Mouse (Mus musculus) embryonic facial prominence, embryonic 14.5 days (tissue): ENCODE results near the gene Etl4. TPM values are rescaled to one million over a fixed set of nuclear protein-coding genes. Genes with fewer than 3 reads are reported as not detected.

Experiments used
- ATAC-seq: fragments of 200-750 bp; cut with Nextera tagmentation; 2 replicates; pipeline ENCODE4 v1.8.0; 2017; ENCODE audit warnings: low read depth, moderate number of reproducible peaks, moderate TSS enrichment
- DNase-seq: peaks from one replicate; pipeline ENCODE4 v3.0.0-alpha.2; 2015; ENCODE audit warnings: low spot score
- H3K27ac ChIP-seq: fragments of 300-500 bp; sonication (generic); replicated peaks from 2 replicates; pipeline ENCODE4 v1.5.1; 2014; ENCODE audit warnings: low read depth, mild to moderate bottlenecking, low read length, moderate library complexity
- H3K27me3 ChIP-seq: fragments of 300-500 bp; sonication (generic); replicated peaks from 2 replicates; pipeline ENCODE4 v1.6.1; 2014; ENCODE audit warnings: low read length; ENCODE audit not compliant: control insufficient read depth, insufficient read depth
- H3K36me3 ChIP-seq: fragments of 300-500 bp; sonication (generic); 2 replicates; pipeline ENCODE4 v1.6.1; 2014; ENCODE audit warnings: low read length, mixed read lengths; ENCODE audit not compliant: control insufficient read depth, insufficient read depth
- H3K4me1 ChIP-seq: fragments of 300-500 bp; sonication (generic); 2 replicates; pipeline ENCODE4 v1.6.1; 2014; ENCODE audit warnings: antibody characterized with exemption, low read length; ENCODE audit not compliant: control insufficient read depth, insufficient read depth
- H3K4me2 ChIP-seq: fragments of 300-500 bp; sonication (generic); 2 replicates; pipeline ENCODE4 v1.6.1; 2014; ENCODE audit warnings: low read depth, mild to moderate bottlenecking, low read length, moderate library complexity, mixed read lengths
- H3K4me3 ChIP-seq: fragments of 300-500 bp; sonication (generic); 2 replicates; pipeline ENCODE4 v1.5.1; 2014; ENCODE audit warnings: low read depth, mild to moderate bottlenecking, low read length
- H3K9ac ChIP-seq: fragments of 300-500 bp; sonication (generic); 2 replicates; pipeline ENCODE4 v1.6.1; 2014; ENCODE audit warnings: low read depth, mild to moderate bottlenecking, low read length, moderate library complexity, mixed read lengths
- H3K9me3 ChIP-seq: fragments of 300-500 bp; sonication (generic); 2 replicates; pipeline ENCODE4 v1.6.1; 2016; ENCODE audit warnings: low read length; ENCODE audit not compliant: control insufficient read depth
- WGBS: fragments of 180-500 bp; shearing (Covaris S2); extraction: QIAGEN DNeasy Blood & Tissue Kit; methylation state at CpG from one replicate; pipeline ENCODE4 v1.1.7; 2014; 5-methylcytosine and 5-hydroxymethylcytosine counted together
- polyA plus RNA-seq: library from polyadenylated mRNA; unstranded; fragments of >200 nt; fragmentation: Nextera tagmentation; extraction: Ambion mirVana; gene quantifications from 2 replicates; pipeline ENCODE4 v1.2.1, GENCODE M21; 2014

Gene Etl4
- polyA plus RNA-seq, 1 experiment from 2014 or later, result 39.2 TPM

DNA sequence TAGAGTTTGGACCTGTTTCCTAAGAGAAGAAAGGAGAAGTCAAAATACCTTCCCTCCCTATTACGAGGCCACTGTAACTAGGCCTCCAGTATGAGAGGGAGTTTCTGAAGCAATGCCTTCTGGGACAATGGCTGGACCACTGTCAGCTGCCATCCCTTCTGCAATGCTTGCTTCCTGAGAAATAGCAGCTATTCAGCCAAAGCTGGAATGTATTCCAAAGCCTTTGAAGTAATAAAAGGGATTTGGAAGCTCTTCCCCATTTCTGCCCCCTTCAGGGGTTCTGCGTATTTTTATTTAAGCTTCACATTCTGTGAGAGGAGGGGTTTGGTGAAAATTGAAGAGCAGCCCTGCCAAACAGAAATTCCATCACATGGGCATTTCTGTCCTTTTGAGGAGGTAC lies 730.1 kb downstream of the Etl4 start:
- Histone ChIP-seq H3K36me3 (no peaks in the 10 kb centered on the region), H3K4me2 (no peak overlapping the region), H3K4me1 (no peaks in the 10 kb centered on the region), H3K9me3 (no peaks in the 10 kb centered on the region), H3K9ac (no peak overlapping the region), H3K4me3 (no peak overlapping the region), H3K27me3 (no peaks in the 10 kb centered on the region), H3K27ac (no peak overlapping the region)
- WGBS, result 57% methylated on average over 2 of the region's 2 CpGs
- DNase-seq (peak; percentile 61), ATAC-seq (no peak)

DNA sequence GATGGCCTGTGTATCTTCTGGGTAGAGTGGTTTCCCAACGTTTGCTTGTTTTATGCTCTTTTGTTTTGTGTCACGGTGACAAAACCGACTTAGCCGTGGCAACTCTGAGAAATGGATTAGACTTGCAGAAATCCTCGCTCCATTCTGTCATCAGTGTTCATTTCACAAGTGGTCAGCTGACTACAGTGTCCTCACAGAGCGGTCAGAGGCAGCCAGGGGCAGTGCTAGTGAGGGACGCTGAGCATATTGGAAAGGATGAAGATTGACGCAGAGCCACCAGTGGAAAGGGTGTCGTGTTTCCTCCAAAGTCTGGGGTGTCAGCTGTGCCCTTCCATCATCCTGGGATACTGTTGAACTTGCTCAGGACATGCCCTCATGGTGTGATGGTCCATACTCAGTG lies 733.2 kb downstream of the Etl4 start:
- Histone ChIP-seq H3K36me3 (no peaks in the 10 kb centered on the region), H3K4me3 (no peak overlapping the region), H3K27me3 (no peaks in the 10 kb centered on the region), H3K27ac (no peak overlapping the region), H3K4me1 (no peaks in the 10 kb centered on the region), H3K9me3 (no peaks in the 10 kb centered on the region), H3K9ac (no peak overlapping the region), H3K4me2 (no peak overlapping the region)
- ATAC-seq, result peak; percentile 81; the same call in 1 of the 2 replicates
- DNase-seq, result peak; percentile 49
- WGBS, result 61% methylated on average over 9 of the region's 9 CpGs

DNA sequence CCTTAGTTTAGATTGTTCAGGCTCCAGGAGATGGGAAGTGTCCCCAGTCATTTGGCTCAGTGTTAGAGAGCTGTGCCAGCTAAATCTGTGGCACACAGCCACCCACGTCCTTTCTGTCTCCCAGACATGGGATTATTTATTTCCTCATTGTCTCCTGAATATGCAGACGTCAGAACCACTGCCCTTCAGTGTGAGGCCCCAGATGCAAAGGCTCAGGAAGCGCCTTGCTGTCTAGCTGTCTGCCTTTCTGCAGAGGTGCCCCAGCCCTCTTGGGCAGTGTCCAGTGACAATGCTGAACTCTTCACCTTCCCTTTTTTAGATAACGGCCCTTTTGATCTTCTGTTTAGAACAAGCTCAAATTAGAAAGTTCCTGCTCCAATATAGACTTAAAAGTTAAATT lies 740.2 kb downstream of the Etl4 start:
- no peaks in the 10 kb centered on the region for H3K9me3 ChIP-seq
- H3K36me3 ChIP-seq, result no peaks in the 10 kb centered on the region
- no peak overlapping the region for H3K4me2 ChIP-seq
- H3K27me3 ChIP-seq, result no peaks in the 10 kb centered on the region
- WGBS, result 26% methylated on average over 4 of the region's 4 CpGs
- H3K4me3 ChIP-seq, result no peak overlapping the region
- no peak overlapping the region for H3K27ac ChIP-seq
- peaks cover 4% of the 10 kb centered on the region for H3K4me1 ChIP-seq
- ATAC-seq (peak; percentile 56; the same call in 1 of the 2 replicates), DNase-seq (no peak)
- H3K9ac ChIP-seq, result no peak overlapping the region

DNA sequence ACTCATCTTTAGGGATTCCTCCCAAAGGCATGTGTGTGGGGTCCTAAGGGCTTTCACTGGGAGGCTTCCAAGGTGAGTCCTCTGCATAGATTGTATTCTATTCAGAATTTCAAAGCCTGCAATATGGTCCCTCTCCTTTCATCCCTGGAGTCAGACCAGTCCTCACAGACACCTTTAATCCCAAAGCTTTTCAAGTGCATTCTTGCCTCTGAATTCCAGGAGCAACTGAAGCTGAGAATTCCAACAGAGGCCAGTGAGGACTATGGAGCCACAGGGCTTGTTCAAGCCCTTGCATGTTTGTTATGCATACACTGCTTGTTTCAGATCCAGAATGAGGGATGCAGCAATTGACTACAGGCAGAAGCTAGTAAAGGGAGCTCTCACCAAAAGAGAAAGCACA lies 743.5 kb downstream of the Etl4 start:
- Histone ChIP-seq H3K4me3 (no peak overlapping the region), H3K36me3 (no peaks in the 10 kb centered on the region), H3K27ac (no peak overlapping the region), H3K9me3 (no peaks in the 10 kb centered on the region), H3K4me1 (peaks cover 13% of the 10 kb centered on the region), H3K9ac (no peak overlapping the region), H3K27me3 (no peaks in the 10 kb centered on the region), H3K4me2 (no peak overlapping the region)
- no peak for ATAC-seq
- peak; percentile 50 for DNase-seq

GRCm38 (mm10) chr2:20654058-20654457 lies 744.5 kb downstream of the Etl4 start:
- Histone ChIP-seq H3K36me3 (no peaks in the 10 kb centered on the region), H3K9me3 (no peaks in the 10 kb centered on the region), H3K9ac (no peak overlapping the region), H3K27ac (no peak overlapping the region), H3K4me3 (no peak overlapping the region), H3K4me1 (peaks cover 13% of the 10 kb centered on the region), H3K27me3 (no peaks in the 10 kb centered on the region), H3K4me2 (no peak overlapping the region)
- ATAC-seq (no peak), DNase-seq (peak; percentile 12)
- 73% methylated on average over 8 of the region's 8 CpGs for WGBS

DNA sequence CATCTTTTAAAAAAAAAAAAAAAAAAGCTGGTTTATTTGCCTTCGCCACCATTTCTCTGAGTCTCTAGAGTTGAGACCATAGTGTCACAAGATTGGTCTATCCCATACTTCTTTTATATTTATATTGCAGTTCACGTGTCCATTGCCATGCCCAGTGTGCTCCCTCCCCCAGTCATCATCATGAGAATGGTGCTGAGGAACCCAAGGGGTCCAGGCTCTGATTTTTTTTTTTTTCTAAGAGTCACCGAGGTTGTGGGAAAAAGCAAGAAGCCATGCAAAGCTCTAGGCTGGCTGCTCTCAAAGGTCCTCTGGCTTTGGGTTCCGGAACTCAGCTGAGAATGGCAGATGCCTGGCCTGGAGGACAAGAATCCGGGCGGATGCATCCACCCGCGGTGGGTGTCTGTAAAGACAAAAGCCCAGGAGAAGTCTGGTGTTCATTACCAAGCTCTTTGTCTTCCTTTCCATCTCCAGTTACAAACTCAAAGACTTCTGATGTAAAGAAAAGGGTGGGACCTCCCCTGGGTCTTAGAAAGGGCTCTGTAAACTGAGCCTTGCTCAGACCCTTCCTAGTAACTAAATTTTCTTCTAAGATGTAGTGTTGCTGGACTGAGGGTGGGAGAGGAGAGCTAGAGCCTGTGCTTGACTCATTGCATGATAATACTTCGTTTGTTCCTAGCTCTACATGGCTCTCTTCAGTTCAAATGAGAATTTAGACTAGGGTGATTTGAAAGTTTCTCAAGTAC lies 745.2 kb downstream of the Etl4 start:
- no peak overlapping the region for H3K9ac ChIP-seq
- no peaks in the 10 kb centered on the region for H3K36me3 ChIP-seq
- DNase-seq, result peak; percentile 54
- ATAC-seq, result peak; percentile 37; the same call in 1 of the 2 replicates
- H3K27ac ChIP-seq, result no peak overlapping the region
- H3K4me2 ChIP-seq, result no peak overlapping the region
- no peaks in the 10 kb centered on the region for H3K9me3 ChIP-seq
- peaks cover 13% of the 10 kb centered on the region for H3K4me1 ChIP-seq
- no peak overlapping the region for H3K4me3 ChIP-seq
- 35% methylated on average over 9 of the region's 9 CpGs for WGBS
- no peaks in the 10 kb centered on the region for H3K27me3 ChIP-seq

GRCm38 (mm10) chr2:20655341-20655612 lies 745.7 kb downstream of the Etl4 start:
- H3K9me3 ChIP-seq, result no peaks in the 10 kb centered on the region
- DNase-seq (no peak), ATAC-seq (no peak)
- H3K27me3 ChIP-seq, result no peaks in the 10 kb centered on the region
- peaks cover 13% of the 10 kb centered on the region for H3K4me1 ChIP-seq
- H3K9ac ChIP-seq, result no peak overlapping the region
- no peaks in the 10 kb centered on the region for H3K36me3 ChIP-seq
- 28% methylated on average over 2 of the region's 2 CpGs for WGBS
- no peak overlapping the region for H3K27ac ChIP-seq
- H3K4me2 ChIP-seq, result no peak overlapping the region
- no peak overlapping the region for H3K4me3 ChIP-seq

DNA sequence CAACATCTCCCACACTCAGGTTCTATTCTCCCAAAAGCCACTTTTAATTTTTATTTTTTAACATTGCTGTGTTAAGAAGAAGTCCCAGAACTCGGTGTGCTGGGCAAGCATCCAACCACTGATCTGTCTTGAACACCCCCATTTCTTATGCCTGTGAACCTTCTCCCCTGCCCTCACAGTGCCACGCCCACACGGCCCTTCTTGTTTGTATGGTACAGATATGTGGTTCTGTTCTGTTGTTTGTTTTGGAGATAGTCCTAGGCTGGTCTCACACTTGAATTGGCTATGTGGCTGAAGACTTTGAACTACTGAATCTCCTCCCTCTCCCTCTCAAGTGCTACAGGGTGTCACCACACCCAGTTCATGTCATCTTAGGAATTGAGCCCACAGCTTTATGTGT lies 748.3 kb downstream of the Etl4 start:
- Histone ChIP-seq H3K4me3 (no peak overlapping the region), H3K9me3 (no peaks in the 10 kb centered on the region), H3K27ac (no peak overlapping the region), H3K9ac (no peak overlapping the region), H3K36me3 (no peaks in the 10 kb centered on the region), H3K4me2 (no peak overlapping the region), H3K4me1 (peaks cover 13% of the 10 kb centered on the region), H3K27me3 (no peaks in the 10 kb centered on the region)
- WGBS, result 74% methylated on average over 3 of the region's 3 CpGs
- ATAC-seq (no peak), DNase-seq (no peak)

DNA sequence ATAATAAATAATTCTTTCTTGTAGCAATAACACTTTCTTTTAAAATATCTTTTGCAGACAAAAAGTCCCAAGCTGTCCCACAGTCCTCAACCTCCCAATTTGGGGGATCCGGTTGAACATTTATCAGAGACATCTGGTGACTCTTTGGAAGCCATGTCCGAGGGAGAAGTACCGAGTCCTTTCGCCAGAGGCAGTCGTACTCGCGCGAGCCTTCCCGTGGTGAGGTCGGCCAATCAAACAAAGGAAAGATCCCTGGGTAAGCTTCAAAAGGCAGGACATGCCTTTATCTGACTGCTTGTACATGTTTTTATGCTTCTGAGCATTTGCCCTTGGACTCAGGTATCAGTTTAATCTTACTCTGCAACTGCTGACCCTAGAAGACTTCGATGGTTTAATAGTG lies 752.3 kb downstream of the Etl4 start:
- Histone ChIP-seq H3K36me3 (no peaks in the 10 kb centered on the region), H3K27me3 (no peaks in the 10 kb centered on the region), H3K9ac (no peak overlapping the region), H3K9me3 (no peaks in the 10 kb centered on the region), H3K4me2 (no peak overlapping the region), H3K27ac (no peak overlapping the region), H3K4me1 (peaks cover 5% of the 10 kb centered on the region; the same call in 1 of the 2 replicates), H3K4me3 (no peak overlapping the region)
- no peak for ATAC-seq
- WGBS, result 89% methylated on average over 11 of the region's 11 CpGs
- no peak for DNase-seq
